Mouse (Mus musculus): ENCODE data around the gene Nceh1.

DNA sequence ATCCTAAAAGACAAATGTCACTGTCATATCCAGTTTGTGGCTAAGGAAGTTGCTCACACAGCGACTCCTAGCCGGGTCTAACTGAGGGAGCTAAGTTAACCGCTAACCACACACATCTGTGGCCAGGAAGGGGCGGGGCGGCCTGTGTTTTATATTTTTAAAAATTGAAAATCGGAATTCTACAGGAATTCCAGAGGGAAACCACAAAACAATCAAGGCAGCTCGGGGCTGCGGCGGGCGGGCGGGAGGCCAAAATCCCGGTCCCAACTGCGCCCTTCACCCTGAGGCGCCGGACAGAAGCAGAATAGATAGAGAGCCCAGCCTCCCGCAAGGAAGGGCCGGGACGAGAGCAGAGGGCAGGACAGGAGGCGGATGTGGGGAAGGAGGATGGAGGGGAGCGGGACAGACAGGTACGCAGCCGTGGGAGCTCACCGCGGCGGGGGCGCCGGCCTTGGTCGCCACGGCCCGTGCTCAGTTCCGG, 29.5 kb upstream of the Nceh1 start:
- TF ChIP-seq CTCF (IDR thresholded peaks at IDR 0.05; ENCODE audit: insufficient read depth, low read length) (no peak), POLR2A (IDR thresholded peaks at IDR 0.05; ENCODE audit: borderline replicate concordance, extremely low read depth, low read depth, low read length) (no peak)

Data from lung, adult 2 months (tissue).